Mouse (Mus musculus) CD8-positive naive resting alpha-beta T cell, adult 2 months (primary cell): ENCODE measurements around the gene Gm20503.
A peak's percentile ranks its signal among the peaks of the same experiment; 100 is the strongest.

Experiments used
- DNase-seq, 2 experiments: peaks; one replicate each; pipeline ENCODE4 v3.0.0; 2022; ENCODE audit warnings: low read depth in 2 of 2, low spot score in 2 of 2

Gm20503 gene

DNA sequence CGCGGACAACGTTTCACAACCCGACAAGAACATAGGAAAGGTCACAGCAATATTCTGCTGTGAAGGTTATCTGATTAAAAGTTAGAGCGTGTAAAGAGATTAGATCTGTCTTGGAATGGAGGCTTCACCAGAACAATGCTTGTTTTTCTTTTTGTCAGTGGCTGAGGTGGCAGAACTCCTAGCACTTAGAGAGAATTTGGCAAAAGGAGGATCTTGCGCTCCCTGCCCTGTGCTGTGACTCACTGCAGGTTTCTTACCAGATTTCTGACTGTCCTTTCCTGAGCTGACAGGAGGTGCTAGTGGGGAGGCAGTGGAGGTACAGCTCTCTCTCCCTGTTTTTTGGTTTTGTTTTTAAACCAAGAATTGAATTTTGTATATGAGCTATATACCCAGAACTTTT, 4.0 kb downstream of the Gm20503 start:
- DNase-seq: no peak

DNA sequence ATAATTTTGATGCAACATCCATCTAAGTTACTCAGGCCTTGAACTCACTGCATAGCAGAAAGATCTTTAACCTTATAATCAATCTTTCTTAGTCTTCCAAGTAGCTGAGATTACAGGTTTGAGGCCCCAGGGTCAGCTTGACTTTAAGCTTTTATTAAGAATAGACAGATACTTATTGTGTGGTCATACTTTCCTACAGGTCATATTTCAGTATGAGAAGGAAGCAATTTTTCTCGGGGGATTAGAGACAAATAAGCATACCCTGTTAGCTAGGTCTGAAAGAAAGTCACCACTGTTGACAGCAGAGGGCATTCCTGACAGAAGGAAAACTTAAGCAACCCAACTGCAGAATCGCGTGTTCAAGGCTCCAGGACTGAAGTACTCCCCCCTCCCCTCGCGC, 5.0 kb downstream of the Gm20503 start:
- no peak for DNase-seq

DNA sequence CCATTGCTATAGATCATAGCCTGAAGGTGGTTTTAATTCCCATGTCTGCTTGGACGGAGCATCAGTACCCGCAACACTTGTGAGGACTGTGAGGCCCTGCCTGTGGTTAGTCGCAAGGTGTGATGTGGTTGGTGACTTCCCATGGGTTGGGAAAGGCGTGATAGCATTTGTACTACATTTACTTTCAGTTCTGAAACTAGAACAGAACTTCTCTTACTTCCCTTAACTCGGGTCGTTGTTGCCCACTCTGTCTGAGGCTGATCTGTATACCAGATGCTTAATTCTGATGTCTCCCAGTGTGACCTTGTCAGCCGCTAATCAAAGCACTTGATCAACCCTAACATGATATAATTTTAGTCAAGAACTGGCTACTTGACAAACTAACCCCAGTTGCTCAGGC, 6.2 kb downstream of the Gm20503 start:
- DNase-seq: peak; percentile 21 to 45

DNA sequence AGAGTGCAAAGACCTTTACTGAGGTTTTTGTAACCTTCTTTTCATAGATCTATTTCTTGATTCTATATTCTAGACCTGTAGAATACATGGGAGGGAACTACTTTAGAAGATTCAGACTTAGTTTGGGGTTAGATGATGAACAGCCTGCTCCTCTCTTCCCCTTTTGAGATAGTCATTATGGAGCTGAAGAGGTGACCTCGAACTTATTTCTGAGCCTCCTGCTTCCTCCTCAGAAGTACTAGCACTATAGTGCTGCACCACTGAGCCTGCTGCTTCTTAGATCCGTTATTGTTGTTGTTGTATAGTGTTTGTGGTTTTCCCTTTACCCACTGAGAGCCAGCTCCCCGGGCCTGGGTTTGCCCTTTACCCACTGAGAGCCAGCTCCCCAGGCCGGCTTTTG, 6.7 kb downstream of the Gm20503 start:
- DNase-seq: no peak

DNA sequence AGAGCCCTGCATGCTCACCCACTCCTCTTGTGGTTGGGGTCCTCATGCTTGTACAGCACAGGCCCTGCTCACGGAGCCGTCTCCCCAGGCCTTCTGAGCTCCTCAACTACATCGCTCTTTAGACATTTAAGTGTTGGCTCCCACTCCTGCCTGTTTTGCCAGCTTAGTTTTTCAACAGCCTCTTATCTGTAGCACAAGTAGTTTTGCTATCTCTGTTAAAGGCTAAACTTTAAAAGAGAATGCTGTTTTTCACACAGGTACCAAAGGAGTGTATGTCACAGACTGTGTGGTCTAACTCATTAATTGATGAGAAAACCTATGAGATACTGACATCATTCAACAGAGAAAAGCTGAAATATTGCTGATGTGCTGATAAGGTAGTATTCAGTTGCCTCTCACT, 8.4 kb downstream of the Gm20503 start:
- no peak for DNase-seq

DNA sequence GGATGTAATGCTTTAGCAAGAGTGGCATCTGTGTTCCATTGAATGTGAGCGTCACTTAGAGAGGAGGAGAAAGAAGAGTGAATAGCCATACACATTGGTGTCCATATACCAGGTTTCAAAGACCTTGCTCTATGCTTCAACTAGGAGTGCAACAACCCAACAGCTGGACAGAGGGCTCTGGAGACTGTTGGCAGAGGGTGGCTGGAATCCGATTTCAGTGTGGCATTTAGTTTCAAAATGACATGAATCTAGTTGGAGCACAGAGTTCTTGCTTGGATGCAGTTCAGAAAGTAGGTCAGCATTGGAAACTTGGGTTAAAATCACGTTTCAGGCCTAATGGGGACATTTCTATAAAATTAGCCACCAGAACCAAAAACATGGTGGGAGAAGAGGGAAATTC, 12.2 kb downstream of the Gm20503 start:
- DNase-seq: no peak

DNA sequence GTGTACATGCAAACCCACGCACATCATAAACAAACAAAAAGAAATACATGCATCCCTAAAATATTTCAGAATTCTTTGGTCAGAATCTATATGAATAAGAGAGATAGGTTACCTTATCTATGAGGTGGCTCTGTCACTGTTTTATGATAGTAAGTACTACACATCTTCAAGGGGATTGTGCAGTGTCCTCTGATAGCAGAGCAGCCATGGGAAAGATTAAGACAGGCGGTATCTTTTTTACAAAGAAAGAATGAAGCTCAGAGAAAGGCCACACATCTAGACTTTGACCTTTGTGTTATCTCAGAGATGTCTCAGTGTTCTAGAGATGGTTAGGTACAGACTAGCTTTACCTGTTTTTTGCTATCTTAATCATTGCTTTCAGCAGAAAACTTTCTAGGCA, 13.9 kb downstream of the Gm20503 start:
- DNase-seq: no peak

DNA sequence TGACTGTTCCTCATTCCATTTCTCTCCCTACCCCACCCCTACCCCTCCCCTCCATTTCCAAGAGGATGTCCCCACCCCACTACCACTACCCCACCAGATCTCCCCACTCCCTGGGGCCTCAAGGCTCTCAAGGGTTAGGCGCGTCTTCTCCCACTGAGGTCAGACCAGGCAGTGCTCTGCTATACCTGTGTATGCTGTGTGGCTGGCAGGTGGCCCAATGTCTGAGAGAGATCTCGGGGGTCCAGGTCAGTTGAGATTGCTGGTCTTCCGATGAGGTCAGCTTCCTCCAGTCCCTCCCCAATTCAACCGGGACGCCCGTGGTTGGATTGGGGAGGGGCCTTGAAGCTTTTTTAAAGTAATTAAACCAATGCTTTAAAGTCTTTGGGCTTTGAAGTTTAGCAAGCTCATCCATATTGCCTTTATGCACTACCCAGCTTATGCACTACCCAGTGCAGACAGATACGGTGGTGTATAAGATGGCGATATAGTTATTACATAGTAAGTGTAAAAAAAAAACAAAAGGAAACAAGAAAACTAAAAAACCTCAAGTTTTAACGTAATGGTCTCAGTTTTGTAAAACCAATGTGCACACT, 31.4 kb downstream of the Gm20503 start:
- DNase-seq: no peak

DNA sequence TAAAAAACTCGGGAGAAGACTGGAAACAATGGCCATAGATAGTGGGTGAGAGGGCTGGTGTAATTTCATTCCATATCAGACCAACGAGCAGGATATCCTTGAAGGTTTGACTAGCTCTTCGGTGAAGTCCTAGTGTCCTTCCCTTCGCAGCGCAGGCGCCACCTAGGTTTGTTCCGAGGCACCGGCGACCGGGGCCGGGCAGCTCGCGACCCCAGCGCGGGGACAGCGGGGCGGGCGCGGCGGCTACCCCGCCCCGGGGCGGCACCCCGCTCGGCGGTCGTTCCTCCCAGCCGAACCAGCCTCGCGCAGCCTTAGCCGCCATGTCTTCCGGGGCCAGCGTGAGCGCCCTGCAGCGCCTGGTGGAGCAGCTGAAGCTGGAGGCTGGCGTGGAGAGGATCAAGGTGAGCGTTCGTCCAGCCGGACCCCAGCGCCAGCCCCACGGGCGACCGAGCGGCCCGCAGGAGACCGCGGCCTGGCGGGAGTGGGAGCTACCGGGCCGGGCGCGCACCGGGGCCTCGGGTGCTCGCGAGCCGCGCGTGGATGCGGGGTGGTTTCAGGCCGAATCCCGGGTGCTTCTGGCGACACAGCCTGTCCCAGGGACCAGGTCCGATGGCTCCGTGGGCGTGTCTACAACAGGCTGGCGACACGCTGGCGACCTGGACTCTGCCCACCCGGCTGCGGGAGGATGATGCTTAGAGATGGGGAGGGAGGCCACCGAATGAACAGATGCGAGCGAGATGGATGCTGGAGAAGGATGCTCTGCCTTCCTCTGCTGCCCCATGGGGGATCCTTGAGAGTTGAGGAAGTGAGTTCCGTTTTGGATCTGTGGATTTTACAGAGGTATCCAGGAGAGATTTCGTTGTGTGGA, 32.1 kb downstream of the Gm20503 start, which contains the start of gene Gng10:
Gng10 (plus strand) TSS at position 171 of the 868 bp plus-strand sequence.
- peak; percentile 41 to 46 for DNase-seq

DNA sequence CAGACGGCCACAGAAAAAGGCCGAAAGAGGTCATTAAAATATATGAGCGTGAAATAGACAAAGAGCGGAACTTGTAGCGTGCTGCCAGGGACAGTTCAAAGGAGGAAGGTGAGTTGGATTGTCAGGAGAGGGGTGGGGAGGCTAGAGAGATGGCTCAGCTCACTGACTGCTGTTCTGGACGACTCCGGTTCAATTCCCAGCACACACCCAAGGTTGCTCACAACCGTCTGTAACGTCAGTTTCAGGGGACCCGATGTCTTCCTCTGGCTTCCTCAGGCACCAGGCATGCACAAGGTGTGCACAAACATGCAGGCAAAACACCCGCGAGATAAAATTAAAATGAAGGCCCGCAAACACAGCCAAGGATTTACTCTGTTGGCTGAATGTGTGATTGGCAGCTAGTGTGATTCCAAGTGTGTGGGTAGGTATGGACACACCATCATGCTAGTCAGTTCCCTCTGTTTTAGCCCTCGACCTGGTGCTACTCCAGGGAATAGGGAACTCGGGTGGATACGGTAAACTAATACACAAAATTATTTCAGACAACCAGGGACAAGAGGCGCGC, 32.9 kb downstream of the Gm20503 start:
- DNase-seq: no peak

DNA sequence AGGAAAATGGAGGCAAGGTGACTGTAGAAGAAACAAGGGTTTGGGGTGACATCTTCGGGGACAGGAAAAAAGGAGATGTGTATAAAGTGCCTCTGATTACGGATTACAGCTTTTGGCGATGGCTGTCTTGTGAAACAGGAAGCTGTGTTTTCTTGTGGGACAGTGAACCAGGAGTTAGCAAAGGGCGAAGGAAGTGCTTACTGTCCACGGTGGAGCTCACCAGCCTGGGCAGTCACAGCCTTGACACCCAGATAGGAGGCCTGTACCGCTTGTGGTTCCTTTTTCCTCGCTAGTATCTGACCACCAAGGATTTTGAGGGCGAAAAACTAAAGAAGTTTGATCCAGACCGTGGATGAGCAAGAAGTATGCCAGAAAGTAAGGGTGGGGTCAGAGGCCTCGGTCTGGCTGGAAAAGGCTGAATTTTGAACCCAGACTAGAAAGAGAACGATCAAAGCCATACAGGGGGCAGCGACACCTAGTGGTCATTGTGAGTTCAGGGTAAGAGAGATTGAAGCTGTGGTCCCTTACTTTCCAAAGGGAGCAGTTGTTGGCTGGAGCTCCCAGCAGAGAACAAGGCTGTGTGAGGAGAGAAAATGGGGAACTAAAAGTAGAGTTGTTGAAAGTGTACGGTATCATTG, 33.6 kb downstream of the Gm20503 start:
- DNase-seq: peak; percentile 64 to 69

DNA sequence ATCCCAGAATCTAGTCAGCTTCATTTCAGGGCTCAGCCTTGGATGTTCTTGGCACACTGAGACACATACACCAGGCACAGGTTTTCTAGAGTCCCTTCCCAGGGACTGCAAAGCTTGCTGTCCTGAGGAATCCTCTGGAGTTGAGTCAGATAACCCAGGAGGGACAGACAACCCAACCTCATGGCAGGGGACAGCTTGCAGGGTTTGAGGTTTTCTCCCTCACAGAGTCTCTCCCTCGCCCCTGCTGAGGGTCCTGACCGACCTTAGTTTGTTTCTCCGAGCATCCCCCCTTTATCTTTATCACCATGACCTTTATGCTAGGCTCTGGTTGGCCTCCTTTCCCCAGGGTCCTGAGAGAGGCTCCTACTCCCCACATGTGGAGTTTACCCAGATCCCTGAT, 34.5 kb downstream of the Gm20503 start:
- no peak for DNase-seq

DNA sequence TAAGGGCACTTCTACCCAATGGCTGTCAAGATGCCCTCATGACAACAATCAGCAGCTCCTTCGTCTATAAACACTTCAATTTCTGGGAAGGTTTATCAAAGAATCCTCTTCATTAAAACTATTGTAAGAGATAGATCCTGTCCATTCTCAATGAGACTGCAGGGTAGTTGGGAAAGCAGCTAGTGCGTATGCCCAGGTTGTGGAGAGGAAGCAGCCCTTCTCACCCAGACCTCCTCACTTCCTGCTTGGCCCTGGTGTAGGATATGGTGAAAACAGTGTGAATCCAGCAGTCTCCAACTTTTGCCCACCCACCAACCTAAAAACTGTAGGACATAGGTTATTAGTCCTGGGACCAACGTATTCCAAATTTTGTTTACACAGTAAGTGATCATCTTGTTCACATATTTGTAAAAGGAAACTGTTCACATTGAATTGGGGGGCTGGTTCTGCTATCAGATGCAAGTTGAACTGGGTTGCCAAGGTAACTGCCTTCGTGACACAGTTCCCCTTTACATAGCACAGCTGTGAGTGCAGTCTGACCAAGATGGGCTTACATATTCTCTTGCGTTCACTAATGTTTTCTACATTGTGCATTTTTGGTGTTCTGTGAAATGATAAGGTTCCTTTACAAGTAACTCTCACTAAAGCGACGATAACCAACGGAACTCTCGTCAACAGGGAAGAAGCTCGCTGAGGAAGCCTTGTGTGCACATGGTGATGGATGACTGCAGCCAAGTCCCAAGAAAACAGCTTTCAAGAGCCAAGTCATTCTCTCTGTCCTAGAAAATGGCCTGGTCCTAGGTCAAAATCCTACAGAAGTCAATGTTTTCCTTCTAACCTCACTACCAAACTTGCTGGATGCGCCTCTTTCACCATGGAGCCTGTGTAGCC, 37.6 kb downstream of the Gm20503 start:
- no peak for DNase-seq

DNA sequence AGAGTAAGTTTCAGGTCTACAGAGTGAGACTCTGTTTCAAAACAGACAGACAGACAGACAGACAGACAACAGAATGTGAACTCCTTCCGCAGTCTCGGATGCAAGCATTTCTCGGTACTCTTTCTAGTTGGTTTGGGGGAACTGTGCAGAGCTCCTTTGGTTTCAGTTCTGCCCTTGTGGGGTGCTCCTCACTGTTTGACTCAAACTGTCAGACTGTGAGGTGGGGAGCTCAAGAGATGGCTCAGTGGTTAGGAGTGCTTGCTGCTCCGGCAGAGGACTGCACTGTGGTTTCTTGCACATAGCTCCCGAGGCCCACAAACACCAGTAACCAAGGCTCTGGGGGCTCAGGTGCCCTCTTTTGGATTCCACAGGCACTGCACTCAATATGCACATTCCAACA, 40.1 kb downstream of the Gm20503 start:
- DNase-seq: no peak

DNA sequence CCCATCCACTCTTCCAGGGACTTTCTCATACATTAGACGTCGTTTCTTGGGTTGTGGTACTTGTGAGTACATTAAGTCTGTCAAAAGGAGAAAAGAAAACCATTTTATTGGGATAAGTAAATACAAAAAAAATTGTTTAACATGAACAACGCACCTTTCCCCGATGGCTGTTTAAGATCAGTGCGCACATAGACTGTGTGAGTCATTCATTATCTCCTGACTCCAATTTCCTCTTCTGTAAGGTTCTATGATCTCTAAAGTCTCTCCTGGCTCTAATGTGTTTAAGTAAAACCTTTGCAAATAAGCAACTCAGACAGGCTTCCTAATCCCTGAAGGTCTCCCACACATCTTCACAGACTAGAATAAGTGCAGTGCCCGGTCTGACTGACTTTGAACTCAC, 40.9 kb downstream of the Gm20503 start:
- no peak for DNase-seq

DNA sequence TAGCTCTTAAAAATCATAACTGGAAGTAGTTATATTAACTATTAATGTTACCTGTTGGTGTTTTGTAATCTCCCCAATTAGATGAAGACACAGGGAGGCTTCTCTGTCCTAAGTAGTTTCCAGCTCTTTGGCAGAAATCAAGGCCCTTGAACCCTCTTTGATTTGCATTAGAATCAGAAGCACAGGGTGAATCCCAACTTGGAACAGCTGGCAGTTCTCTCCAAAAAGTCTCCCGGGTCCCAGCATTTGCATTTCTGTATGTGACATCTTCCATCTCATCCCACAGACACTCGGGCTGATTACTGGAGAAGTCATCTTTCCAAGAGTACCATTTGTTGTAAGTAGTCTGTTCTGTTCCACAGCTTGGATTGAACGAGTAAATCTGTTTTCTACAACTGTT, 44.2 kb downstream of the Gm20503 start:
- no peak for DNase-seq

DNA sequence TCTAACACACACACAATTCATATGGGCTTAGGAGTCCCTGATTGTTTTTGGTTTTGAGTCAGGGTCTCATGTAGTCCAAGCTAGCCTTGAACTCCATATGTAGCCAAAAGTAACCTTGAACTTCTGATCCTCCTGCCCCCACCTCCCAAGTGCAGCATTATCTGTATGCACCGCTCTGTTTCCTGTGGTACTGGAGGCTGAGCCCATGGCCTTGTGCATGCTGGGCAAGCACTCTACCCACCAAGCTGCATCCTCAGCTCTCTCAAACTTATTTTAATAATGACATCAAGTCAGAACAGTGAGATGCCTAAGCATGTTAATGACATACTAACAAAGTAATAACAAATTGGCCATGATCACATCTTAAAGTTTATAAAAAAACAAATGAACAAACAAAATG, 48.1 kb downstream of the Gm20503 start:
- DNase-seq: no peak

DNA sequence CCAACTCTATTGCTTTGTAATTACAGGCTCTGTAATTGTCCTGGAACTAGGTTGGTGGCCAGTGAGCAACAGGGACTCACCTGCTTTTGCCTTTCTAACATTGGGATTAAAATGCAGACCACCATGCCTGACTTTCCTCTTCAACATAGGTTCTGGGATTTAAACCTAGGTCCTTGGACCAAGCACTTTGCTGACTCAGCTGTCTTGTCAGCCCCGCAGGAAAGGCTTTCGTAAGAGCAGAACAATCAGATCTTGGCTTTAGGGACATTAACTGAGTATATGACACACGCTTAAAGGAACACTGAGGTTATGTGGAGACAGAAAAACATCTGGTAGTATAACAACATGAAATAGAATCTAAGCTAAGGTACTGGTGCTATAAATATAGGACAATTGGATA, 54.9 kb downstream of the Gm20503 start:
- DNase-seq: no peak

DNA sequence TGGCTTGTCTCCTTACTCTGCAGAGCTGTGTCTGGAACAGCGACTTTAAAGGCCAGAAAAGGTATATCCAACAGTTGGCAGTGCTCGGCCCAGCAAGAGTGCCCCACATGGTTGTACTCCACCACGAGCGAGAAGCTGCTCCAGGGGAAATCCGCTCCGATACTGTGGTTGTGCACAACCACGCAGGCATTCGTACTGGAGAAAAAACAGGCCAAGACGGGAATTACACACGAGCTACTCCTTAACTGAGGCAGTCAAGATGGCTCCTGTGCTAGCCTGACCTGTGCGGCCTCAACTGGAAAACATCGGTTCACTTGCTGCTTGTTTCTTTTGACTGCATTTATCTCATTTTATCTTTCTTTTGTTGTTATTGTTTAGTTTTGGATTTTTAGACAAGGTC, 59.5 kb downstream of the Gm20503 start:
- DNase-seq: no peak

DNA sequence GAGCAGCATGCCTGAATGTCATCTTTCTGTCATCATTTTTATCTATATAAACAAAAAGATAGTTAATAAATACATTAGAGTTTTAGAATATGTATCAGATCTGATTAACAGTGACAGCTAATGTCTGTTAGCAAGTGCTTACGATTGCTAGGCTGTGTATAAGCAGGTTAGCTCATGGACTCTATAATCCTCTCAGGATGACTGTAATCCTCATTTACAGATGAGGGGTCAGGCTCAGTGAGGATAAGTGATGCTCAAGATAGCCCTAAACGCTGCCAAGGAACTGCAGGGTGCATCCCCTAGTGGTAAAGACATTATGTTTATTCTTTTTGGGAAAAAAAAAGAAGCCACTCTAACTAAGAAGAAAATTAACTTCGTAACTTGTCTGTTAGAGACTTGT, 66.3 kb downstream of the Gm20503 start:
- no peak for DNase-seq

DNA sequence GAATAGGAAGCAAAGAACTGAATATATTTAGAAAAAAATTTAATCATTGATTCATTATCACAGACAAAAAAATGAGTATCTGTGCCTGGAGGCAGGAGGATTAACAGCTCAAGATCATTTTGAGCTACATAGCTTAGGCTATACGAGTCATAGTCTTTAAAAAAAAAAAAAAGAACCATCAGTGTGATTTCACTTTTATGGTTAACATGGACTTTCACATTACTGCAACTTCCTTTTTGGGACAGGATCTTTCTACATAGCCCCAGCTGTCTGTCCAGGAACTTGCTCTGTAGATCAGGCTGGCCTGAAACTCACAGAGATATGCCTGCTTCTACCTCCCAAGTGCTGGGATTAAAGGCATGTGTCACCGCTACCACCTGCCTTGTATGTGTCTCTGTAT, 80.4 kb downstream of the Gm20503 start:
- DNase-seq: no peak
